Mouse (Mus musculus) lung, embryonic 15.5 days (tissue): ENCODE measurements at regions not wholly inside any gene's neighbourhood (a gene's known extent, or its start where the extent isn't known, plus 50 kb on each side); places are given as distances from the start of the nearest gene placed in this dataset.

Source experiments
- ATAC-seq: fragments of 200-750 bp; cut with Nextera tagmentation; 2 replicates; pipeline ENCODE4 v1.8.0; 2017; ENCODE audit warnings: moderate number of reproducible peaks, borderline replicate concordance; ENCODE audit not compliant: low FRiP score, low TSS enrichment; ENCODE audit errors: extremely low read depth
- H3K27ac ChIP-seq: fragments of 300-500 bp; sonication (generic); 2 replicates; pipeline ENCODE4 v1.5.1; 2015; ENCODE audit warnings: moderate library complexity, mild to moderate bottlenecking, inconsistent platforms
- H3K27me3 ChIP-seq: fragments of 300-500 bp; sonication (generic); 2 replicates; pipeline ENCODE4 v1.6.1; 2015; ENCODE audit warnings: inconsistent platforms
- H3K36me3 ChIP-seq: fragments of 300-500 bp; sonication (generic); 2 replicates; pipeline ENCODE4 v1.6.1; 2015; ENCODE audit warnings: inconsistent platforms
- H3K4me1 ChIP-seq: fragments of 300-500 bp; sonication (generic); 2 replicates; pipeline ENCODE4 v1.6.1; 2015; ENCODE audit warnings: inconsistent platforms
- H3K4me2 ChIP-seq: fragments of 300-500 bp; sonication (generic); 2 replicates; pipeline ENCODE4 v1.6.1; 2015; ENCODE audit warnings: inconsistent platforms, mild to moderate bottlenecking, moderate library complexity
- H3K4me3 ChIP-seq: fragments of 300-500 bp; sonication (generic); 2 replicates; pipeline ENCODE4 v1.5.1; 2015; ENCODE audit warnings: mild to moderate bottlenecking, inconsistent platforms
- H3K9ac ChIP-seq: fragments of 300-500 bp; sonication (generic); 2 replicates; pipeline ENCODE4 v1.6.1; 2015; ENCODE audit warnings: inconsistent platforms
- H3K9me3 ChIP-seq: fragments of 300-500 bp; sonication (generic); 2 replicates; pipeline ENCODE4 v1.6.1; 2016; ENCODE audit warnings: inconsistent platforms
- WGBS: fragments of 180-500 bp; shearing (Covaris S2); methylation state at CpG from one replicate; pipeline ENCODE4 v1.1.7; 2015; 5-methylcytosine and 5-hydroxymethylcytosine counted together

DNA sequence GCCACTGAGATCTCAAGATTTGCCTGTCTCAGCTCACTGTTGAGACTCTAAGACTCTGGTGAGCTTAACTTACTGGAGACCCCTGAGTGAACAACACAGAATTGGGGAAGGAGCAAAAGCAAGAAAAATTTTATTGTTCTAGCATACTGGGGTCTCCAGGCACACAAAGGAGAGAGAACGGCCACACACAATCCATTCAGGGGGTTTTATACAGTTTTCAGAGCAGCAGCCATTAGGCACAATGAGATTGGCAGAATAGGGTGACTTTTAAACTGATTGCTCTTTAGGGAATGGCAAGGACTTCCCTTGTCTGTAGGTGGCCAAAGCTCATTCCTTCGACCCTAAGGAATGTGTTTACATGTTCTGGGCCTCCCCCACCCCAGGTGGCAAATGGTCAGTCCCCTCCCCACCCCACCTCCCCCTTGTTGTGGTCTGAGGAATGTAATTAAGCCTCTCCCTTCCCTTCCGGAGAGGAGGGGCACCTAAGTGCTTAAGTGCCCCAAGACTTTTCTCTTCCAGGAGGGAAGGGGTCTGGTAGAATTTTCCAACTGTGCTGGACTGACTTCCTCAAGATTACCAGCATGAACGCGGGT lies 315.6 kb downstream of the Etv1 start:
- no peak overlapping the region for H3K4me2 ChIP-seq

DNA sequence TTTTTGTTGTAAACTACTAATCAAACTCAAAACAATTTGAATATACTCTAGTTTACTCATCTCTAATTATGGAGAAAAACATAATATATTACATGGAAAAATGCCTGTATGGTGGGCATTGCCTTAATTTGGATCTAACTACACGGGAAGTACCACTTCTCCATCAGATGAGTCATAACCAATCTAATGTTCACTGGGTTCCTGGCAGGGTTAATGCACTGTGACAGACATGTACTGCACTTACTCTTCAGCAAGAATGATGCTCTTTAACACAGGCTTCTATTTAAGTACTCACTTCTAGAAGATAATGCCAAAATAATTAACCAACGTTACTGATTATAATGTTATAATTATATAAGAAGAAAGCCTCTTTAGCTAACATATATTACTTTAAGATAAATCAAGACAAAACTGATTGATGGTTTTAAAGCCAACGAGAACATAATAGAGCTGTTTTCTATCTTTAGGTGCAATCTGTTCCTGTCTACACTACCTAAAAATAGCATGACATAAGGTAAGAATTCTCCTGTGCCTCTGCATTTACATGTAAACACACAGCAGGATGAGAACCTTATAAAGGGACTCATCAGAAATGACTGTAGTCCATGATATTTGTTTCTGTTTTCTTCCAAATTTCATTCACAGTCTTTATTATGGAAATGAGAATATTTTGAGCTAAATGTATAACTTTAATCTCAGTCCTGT lies 344.4 kb downstream of the Etv1 start:
- no peak for ATAC-seq
- H3K36me3 ChIP-seq: no peaks in the 10 kb centered on the region
- no peaks in the 10 kb centered on the region for H3K27me3 ChIP-seq
- no peaks in the 10 kb centered on the region for H3K4me1 ChIP-seq
- WGBS: 66% methylated on average over 3 of the region's 3 CpGs
- no peak overlapping the region for H3K4me2 ChIP-seq
- no peak overlapping the region for H3K9ac ChIP-seq
- H3K4me3 ChIP-seq: no peak overlapping the region
- no peaks in the 10 kb centered on the region for H3K9me3 ChIP-seq
- no peak overlapping the region for H3K27ac ChIP-seq

More for the DNA sequence above, 315.6 kb downstream of the Etv1 start:
- ATAC-seq: no peak
- Histone ChIP-seq H3K9ac (no peak overlapping the region), H3K27ac (no peak overlapping the region), H3K4me3 (no peak overlapping the region), H3K9me3 (no peaks in the 10 kb centered on the region), H3K27me3 (no peaks in the 10 kb centered on the region), H3K36me3 (no peaks in the 10 kb centered on the region), H3K4me1 (no peaks in the 10 kb centered on the region)
- WGBS: 29% methylated on average over 5 of the region's 5 CpGs

DNA sequence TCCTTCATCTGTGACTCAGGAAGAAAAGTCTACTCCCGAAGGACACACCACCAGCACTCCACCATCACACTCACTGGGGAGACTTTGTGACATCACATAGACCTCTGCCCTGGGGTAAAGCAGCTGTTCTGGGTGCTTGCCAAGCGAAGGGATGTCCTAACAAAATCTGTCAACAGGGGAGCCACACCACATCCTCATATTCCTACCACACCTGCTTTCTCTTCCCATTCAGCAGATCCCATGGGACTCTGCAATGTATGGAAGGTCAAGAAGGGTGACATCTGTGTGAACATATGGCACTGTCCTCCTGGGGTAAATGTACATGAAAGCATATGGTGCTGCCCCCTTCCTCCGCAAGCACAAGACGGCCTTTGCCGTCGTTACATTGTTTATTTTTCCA lies 375.5 kb downstream of the Etv1 start:
- Histone ChIP-seq H3K9ac (no peak overlapping the region), H3K27ac (no peak overlapping the region), H3K27me3 (no peaks in the 10 kb centered on the region), H3K4me2 (no peak overlapping the region), H3K4me1 (no peaks in the 10 kb centered on the region), H3K4me3 (no peak overlapping the region), H3K9me3 (no peaks in the 10 kb centered on the region), H3K36me3 (no peaks in the 10 kb centered on the region)
- WGBS: 56% methylated on average over 6 of the region's 6 CpGs
- ATAC-seq: peak; percentile 27; the same call in 1 of the 2 replicates

DNA sequence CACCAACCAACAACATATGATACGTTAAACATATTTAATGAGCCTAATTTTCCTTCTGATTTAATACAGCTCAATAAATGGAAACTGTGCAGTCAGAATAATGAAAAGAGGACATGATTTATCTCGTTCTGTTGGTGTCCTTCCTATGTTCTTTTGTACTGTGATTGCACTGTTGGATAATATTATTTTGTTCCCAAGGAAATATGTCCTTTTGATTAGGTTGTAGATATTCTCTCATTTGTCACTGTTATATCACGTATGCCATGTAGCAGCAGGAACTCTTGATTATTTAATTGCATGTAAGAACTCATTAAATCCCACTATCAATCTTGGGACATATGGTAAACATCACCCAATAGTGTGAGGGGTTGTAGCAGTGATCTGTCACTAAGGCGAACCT lies 397.8 kb downstream of the Etv1 start:
- 58% methylated on average over 4 of the region's 4 CpGs for WGBS
- Histone ChIP-seq H3K9me3 (no peaks in the 10 kb centered on the region), H3K4me2 (no peak overlapping the region), H3K27me3 (no peaks in the 10 kb centered on the region), H3K27ac (no peak overlapping the region), H3K36me3 (no peaks in the 10 kb centered on the region), H3K4me3 (no peak overlapping the region), H3K9ac (no peak overlapping the region), H3K4me1 (no peaks in the 10 kb centered on the region)
- ATAC-seq: no peak

DNA sequence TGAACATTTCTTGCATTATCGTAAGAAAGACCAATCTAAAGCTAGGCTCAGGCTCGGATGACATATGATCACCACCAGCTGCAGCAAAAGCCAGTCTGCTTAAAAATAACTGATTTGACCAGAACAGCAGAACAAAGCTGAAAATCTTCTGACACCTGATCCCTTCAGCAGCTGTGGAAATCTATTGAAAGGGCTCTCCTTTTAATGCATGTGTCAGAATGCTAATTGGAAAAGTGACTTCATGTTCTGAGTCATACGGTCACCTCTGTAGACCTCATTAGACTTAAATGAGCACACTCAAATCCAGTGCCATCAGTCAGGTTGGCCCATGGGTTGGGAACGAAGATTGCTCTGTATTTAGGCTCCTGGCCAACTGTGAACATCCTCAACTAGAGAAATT lies 444.9 kb downstream of the Etv1 start:
- H3K4me1 ChIP-seq: no peaks in the 10 kb centered on the region
- 74% methylated on average over 4 of the region's 4 CpGs for WGBS
- no peak overlapping the region for H3K4me2 ChIP-seq
- no peak overlapping the region for H3K27ac ChIP-seq
- H3K4me3 ChIP-seq: no peak overlapping the region
- no peak for ATAC-seq
- no peaks in the 10 kb centered on the region for H3K27me3 ChIP-seq
- no peaks in the 10 kb centered on the region for H3K36me3 ChIP-seq
- no peak overlapping the region for H3K9ac ChIP-seq
- H3K9me3 ChIP-seq: no peaks in the 10 kb centered on the region

DNA sequence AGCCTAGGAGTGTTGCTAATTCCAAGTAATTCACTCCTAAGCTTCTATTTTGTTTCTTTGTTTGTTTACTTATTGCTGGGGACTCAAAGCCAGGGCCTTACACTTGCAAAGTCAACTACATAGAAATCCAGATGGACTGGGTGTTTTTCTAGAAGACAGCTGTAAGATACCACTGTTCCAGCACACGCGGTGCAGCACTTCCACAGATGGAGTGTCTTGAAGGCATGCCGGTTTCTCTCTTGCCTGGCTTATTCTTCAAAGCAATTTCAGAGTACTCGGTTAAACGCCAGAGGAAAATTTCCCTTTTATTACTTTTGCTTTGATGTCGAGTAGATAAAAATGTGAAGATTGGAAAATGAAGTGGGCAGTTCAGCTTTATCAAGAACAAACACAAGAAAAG lies 477.4 kb downstream of the Etv1 start:
- 23% methylated on average over 6 of the region's 6 CpGs for WGBS
- ATAC-seq: no peak
- no peak overlapping the region for H3K4me3 ChIP-seq

DNA sequence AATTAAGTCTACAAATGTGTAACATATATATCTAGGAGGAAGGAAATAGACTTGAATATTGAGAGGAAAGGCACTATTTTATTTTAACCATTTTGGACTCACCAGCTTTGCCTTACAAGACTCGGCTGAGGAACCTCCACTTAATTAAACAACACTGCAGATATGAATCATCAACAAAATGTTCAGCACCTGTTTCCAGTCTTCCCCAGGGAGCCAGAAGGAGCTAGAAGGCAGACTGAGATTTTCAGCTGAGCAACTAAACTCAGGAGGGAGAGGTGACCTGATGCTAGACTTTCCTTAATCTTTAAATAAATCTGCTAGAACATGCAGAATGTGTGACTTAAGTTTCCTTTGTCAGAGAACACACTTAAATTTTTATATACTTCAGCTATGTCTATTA lies 478.4 kb downstream of the Etv1 start:
- no peaks in the 10 kb centered on the region for H3K4me1 ChIP-seq
- no peak overlapping the region for H3K9ac ChIP-seq
- H3K36me3 ChIP-seq: no peaks in the 10 kb centered on the region
- no peaks in the 10 kb centered on the region for H3K27me3 ChIP-seq
- H3K4me2 ChIP-seq: no peak overlapping the region
- H3K9me3 ChIP-seq: no peaks in the 10 kb centered on the region
- WGBS: 39% methylated on average over 1 of the region's 1 CpGs
- no peak overlapping the region for H3K4me3 ChIP-seq
- H3K27ac ChIP-seq: no peak overlapping the region
- ATAC-seq: no peak

More for the DNA sequence above, 477.4 kb downstream of the Etv1 start:
- H3K9me3 ChIP-seq: no peaks in the 10 kb centered on the region
- no peak overlapping the region for H3K4me2 ChIP-seq
- no peak overlapping the region for H3K9ac ChIP-seq
- no peaks in the 10 kb centered on the region for H3K4me1 ChIP-seq
- no peaks in the 10 kb centered on the region for H3K27me3 ChIP-seq
- no peak overlapping the region for H3K27ac ChIP-seq
- no peaks in the 10 kb centered on the region for H3K36me3 ChIP-seq

DNA sequence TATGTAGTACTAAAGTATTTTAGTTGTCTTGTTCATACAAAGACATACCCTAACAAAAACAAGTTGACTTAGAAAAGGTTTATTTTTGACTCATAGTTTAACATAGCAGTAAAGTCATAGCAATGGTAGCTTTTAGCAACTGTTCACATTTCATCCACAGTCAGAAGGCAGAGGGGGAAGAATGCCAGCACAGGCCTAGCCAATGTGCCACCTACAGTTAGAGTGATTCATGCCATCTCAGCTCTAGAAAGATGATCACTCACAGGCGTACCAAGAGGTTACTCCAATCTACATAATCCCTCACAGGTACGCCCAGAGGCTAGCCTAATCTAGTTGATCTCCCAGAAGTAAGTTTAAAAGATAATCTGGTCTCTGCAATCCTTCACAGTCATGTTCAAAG lies 510.5 kb downstream of the Etv1 start:
- no peaks in the 10 kb centered on the region for H3K36me3 ChIP-seq
- H3K4me1 ChIP-seq: no peaks in the 10 kb centered on the region
- H3K9me3 ChIP-seq: no peaks in the 10 kb centered on the region
- no peak for ATAC-seq
- H3K27me3 ChIP-seq: no peaks in the 10 kb centered on the region
- no peak overlapping the region for H3K4me3 ChIP-seq
- H3K4me2 ChIP-seq: no peak overlapping the region
- H3K9ac ChIP-seq: no peak overlapping the region
- no peak overlapping the region for H3K27ac ChIP-seq
- WGBS: 77% methylated on average over 2 of the region's 2 CpGs

DNA sequence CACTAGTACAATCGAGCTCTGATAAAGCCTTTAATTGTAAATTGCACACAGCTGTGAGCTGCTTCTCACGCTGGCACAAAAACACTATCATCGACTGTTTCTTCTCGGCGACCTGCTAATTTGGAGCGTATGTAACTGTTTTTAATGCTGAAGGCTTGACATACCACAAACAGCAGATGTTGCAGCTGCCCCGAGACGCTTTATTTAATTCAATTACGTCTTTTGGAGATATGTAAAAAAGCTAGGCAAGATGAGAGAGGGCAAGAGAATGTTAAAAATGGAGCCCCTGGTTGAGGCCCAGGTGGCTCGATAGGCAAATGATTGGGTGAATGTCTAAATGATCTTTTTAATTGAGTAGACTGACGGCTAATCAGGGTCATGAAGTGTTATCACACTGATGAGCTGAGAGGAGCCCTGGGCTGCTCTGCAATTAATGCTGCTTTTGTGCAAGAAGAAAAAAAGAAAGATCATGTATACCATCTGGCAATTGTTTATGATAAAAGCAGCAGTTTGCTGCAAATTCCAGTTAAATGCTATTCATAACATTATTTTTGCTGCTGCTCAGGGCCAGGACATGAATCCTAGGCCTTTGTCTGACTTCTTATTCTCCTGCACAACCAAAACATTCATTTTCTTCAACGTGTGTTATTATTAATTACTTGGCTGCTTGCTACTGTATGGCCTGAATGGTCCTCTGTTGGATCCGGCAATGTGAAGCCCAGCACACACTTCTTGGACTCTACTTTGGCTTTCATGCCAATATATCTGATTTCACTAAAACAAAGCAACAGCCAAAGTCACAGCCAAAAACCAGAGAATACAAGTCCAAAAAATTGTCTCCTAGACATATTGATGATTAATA lies 522.4 kb downstream of the Etv1 start:
- Histone ChIP-seq H3K9me3 (no peaks in the 10 kb centered on the region), H3K4me2 (no peak overlapping the region), H3K27ac (no peak overlapping the region), H3K4me3 (no peak overlapping the region), H3K4me1 (no peaks in the 10 kb centered on the region), H3K27me3 (no peaks in the 10 kb centered on the region), H3K9ac (no peak overlapping the region), H3K36me3 (no peaks in the 10 kb centered on the region)
- ATAC-seq: peak; percentile 76; the same call in 1 of the 2 replicates
- WGBS: 37% methylated on average over 13 of the region's 13 CpGs

DNA sequence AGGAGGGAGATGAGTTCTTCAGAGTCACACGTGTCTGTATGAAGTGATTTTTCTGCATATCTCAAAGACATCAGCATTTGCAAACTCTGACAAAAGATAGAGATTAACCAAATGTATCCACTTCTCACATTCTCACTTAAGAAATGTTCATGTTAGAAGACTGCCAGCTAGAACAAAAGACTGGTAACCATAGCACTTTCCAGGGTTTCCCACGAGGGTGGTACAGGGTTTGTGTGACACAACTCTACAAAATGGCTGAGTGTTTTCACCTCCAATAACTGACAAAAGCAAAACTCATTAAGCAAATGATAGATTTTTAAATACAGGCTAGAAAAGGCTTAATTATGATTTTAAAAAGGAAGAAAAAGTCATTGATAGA lies 523.0 kb downstream of the Etv1 start:
- H3K9ac ChIP-seq: no peak overlapping the region
- H3K9me3 ChIP-seq: no peaks in the 10 kb centered on the region
- H3K27me3 ChIP-seq: no peaks in the 10 kb centered on the region
- peak; percentile 67; the same call in 1 of the 2 replicates for ATAC-seq
- H3K4me2 ChIP-seq: no peak overlapping the region
- H3K36me3 ChIP-seq: no peaks in the 10 kb centered on the region
- H3K4me1 ChIP-seq: no peaks in the 10 kb centered on the region
- H3K4me3 ChIP-seq: no peak overlapping the region
- WGBS: 35% methylated on average over 2 of the region's 2 CpGs
- H3K27ac ChIP-seq: no peak overlapping the region

DNA sequence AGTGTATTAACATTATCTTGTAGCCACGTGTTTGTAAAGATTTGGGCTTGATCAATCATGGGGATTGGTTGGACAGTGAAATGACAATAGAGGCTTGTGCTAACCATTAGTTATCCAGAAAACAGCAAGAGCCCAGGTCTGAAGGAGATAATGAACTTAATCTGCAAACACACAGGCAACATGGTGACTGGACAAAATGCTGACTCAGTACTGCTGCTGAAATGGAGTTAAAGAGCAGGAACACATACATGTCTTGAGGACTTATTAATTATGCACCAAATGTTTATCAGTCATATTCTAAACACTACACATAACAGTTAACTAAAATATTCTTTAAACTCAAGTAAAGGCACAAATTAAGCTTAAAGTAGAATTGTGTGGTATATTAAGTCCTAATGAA lies 528.6 kb downstream of the Etv1 start:
- Histone ChIP-seq H3K36me3 (no peaks in the 10 kb centered on the region), H3K27ac (no peak overlapping the region), H3K4me2 (no peak overlapping the region), H3K4me1 (no peaks in the 10 kb centered on the region), H3K27me3 (no peaks in the 10 kb centered on the region), H3K9ac (no peak overlapping the region), H3K4me3 (no peak overlapping the region), H3K9me3 (no peaks in the 10 kb centered on the region)
- 48% methylated on average over 1 of the region's 1 CpGs for WGBS
- ATAC-seq: no peak

DNA sequence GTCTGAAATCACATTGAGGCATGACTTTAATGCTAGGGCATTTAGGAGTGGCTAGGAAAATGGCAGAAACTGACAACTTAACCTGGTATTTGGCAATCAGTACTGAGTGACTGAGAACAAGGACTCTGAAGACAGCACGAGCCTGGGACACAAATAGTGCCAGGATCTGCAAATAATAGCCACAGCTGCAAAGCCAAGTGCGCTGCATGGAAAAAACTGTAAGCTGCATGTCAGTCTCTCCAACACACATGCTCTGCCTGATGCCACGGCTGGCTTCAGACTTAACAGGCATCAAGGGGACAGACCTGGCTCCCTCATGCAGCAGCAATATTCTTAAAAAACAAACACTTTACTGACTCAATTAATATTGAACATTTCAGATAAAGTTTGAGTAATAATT lies 530.7 kb downstream of the Etv1 start:
- no peak overlapping the region for H3K9ac ChIP-seq
- ATAC-seq: no peak
- H3K4me3 ChIP-seq: no peak overlapping the region
- H3K36me3 ChIP-seq: no peaks in the 10 kb centered on the region
- H3K27me3 ChIP-seq: no peaks in the 10 kb centered on the region
- no peak overlapping the region for H3K4me2 ChIP-seq
- H3K27ac ChIP-seq: no peak overlapping the region
- WGBS: 50% methylated on average over 3 of the region's 3 CpGs
- H3K4me1 ChIP-seq: no peaks in the 10 kb centered on the region
- no peaks in the 10 kb centered on the region for H3K9me3 ChIP-seq
